Mouse (Mus musculus) neutrophil, adult 5-6 weeks (primary cell): ENCODE measurements around the gene Yipf2. TPM values are rescaled to one million over a fixed set of nuclear protein-coding genes. Genes with fewer than 3 reads are reported as not detected.
"Not testable (repeated sequence)": the region's sequence is repeated elsewhere in the genome, so short reads cannot be mapped to it uniquely, and the experiment has no call there.

Source experiments
- ATAC-seq: fragments of 151-379, 151-347 bp; 2 replicates; pipeline ENCODE4 v1.8.0; 2017; ENCODE audit warnings: mild to moderate bottlenecking, moderate TSS enrichment; ENCODE audit not compliant: insufficient number of reproducible peaks, poor library complexity, low FRiP score, severe bottlenecking; ENCODE audit errors: extremely low read depth
- total RNA-seq: library from RNA; stranded (forward); fragments of 200-1000 nt; gene quantifications from 2 replicates; pipeline ENCODE4 v1.2.3, GENCODE M21; 2017

Gene Yipf2
- total RNA-seq, 1 experiment from 2014 or later, result 11.1 TPM

DNA sequence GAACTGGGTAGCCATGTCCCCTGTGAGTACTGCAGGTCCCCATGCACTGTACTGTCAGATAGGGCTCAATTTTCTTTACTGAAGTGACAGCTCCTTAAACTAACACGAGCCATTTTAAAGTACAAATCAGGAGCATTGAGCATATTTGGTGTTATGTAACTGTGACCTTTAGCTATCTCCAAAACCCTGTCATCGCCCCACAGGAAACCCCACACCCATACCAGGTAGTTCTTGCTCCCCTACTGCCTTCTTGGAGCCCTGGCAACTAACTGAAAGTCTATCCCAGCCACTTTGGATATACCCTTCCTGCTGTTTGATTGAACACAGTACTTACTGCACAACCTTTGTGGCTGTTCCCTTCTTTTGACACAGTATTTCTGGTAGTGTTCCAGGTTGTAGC is 25.6 kb downstream of the Yipf2 start:
- no peak for ATAC-seq

DNA sequence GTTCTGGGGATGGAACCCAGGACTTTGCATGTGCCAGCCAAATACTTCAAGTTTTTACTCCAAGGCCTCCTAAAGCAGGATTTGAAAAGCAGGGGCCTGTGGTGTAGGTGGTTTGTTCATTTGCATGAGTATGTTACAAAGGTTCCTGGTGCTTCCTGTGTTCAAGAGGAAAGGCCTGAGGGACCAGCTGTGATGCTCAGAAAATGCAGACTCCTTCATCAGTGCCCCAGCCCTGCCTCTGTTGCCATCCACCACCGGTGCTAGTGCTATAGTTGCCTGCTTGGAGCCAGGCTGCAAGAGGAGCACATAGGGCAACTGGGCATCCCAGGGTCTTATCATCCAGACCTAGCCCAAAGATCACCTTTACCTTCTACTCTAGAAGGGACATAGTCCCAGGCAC is 26.1 kb downstream of the Yipf2 start:
- no peak for ATAC-seq

GRCm38 (mm10) chr9:21565004-21565586 is 27.5 kb downstream of the Yipf2 start:
- ATAC-seq, result no peak

- ATAC-seq, result no peak
Observed at GRCm38 (mm10) chr9:21564420-21564819, 28.2 kb downstream of the Yipf2 start.

- ATAC-seq, result no peak
Observed at GRCm38 (mm10) chr9:21559151-21559550, 33.5 kb downstream of the Yipf2 start.

DNA sequence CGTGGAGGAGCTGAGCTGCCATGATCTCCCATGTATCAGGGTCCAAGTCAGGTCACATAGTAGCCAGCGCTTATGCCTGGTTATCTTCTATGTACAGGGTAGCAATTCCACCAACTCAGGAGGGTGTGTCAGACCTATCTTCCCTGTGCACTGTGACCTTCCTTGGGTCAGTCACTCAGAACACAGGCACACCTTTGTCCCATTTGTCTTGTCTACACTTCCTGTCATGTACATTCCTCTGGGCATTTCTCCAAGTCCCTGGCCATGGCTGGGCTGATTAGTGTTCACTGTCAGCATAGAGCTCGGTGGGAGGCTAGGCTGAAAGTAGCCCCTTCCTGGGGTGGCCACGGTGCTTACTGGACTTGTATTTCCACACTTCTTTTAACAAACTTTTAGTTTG is 34.3 kb downstream of the Yipf2 start:
- no peak for ATAC-seq

DNA sequence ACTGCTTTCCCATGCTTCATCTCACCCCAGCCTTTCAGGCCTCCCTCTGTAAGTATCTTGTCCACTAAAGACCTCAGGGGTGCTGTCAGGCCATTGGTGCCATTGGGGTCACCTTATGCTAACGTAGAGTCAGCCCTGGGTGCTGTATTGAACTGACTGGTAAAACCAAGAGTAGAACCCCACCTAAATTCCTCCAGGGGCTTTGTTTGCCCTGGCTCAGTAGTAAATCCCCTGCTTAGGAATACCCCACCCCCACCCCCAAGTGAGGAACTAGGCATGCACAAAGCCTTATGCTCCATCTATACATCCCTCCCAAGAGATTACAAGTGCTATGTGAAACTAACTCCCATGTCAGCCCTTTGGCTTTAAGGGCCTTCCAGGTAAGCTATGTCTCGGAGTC is 35.1 kb downstream of the Yipf2 start:
- no peak for ATAC-seq

GRCm38 (mm10) chr9:21556996-21557395 is 35.6 kb downstream of the Yipf2 start:
- no peak for ATAC-seq

- no peak for ATAC-seq
Observed at GRCm38 (mm10) chr9:21555198-21555742, 37.4 kb downstream of the Yipf2 start.

GRCm38 (mm10) chr9:21553607-21554273 is 38.9 kb downstream of the Yipf2 start:
- ATAC-seq, result no peak

GRCm38 (mm10) chr9:21551049-21551448 is 41.6 kb downstream of the Yipf2 start:
- no peak for ATAC-seq

DNA sequence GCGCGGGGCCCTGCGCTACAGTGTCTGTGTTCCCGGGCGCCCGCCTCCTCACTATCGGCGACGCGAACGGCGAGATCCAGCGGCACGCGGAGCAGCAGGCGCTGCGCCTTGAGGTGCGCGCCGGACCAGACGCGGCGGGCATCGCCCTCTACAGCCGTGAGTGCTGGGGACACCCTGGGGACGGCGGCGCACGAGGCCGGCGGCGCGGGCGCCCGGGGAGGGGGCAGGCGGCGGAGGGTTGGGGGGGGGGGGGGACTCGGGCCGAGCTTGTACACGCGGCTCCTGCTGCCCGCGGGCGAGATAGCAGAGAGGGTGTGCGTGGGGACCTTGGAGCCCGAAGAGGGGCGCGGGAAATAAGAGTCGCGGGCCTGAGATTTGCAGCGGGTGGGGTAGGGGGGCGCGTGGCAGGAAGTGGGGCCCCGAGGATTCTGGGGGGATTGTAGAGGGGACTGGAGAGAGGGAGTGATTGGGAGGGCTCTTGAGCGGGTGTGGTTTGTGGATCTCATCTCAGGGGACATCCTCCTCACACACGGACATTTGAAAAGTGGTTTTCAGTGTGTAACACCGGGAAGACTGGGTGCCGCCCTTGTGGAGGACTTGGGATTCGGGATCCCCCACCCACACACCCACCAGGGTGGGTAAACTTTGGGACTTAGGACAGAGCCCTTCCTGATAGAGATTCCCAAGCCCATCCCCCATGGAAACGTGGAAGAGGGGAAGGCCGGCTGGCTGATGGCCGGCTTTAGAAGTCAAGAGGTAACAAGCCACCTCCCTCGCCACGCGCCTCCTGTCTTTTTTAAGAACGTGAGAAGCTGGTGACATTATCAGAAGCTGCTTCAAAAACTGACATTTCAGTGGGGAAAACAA is 45.3 kb downstream of the Yipf2 start:
- no peak for ATAC-seq

GRCm38 (mm10) chr9:21546789-21547074 is 45.9 kb downstream of the Yipf2 start, which contains the start of gene Carm1:
Carm1 (plus strand) TSS chr9:21546894.
- no peak for ATAC-seq

DNA sequence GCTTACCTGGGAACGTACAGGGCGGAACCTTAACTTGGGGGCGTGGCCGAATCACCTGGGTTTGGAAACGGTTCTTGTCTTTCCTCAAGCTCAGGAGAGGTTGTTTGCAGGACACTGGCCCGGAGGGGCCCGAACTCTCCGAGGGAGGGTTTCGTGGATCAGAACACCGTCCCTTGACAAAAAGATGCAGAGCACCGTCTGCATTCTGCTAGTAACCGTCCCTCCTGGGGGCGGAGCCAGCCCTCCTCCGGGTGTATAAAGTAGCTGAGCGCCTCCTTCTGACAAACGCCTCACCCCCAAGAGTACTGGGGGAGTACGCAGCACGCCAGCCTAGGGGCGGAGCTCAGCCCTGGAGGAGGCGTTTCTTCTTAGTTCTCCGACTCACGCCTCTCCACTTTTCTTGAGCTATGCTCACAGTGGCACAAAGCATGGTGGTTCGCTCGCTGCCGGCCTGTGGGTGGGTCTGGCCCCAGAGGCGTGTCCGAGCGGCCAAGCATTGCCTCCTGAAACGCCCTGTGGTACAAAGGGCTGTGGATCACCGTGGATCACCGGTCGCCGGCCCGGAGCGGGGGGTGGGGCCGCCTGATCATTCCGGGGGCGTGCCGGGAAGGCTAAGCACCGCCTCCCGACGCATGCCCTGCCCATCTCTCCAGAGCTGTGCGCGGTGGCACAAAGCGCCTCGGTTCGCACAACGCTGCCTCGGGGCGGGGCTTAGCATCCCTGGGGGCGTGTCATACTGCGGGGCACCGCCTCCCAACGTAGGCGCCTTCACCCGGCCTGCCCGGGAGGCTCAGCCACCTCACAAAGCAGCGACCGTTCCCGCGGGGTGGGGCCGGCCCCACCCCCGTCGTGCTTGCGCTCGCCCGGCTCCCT is 46.5 kb downstream of the Yipf2 start:
- peak; percentile 84 for ATAC-seq

- no peak for ATAC-seq
Observed at GRCm38 (mm10) chr9:21545351-21545915, 47.2 kb downstream of the Yipf2 start.

- not testable (repeated sequence) for ATAC-seq
Observed at GRCm38 (mm10) chr9:21542001-21542400, 50.6 kb downstream of the Yipf2 start.

GRCm38 (mm10) chr9:21539981-21540753 is 52.5 kb downstream of the Yipf2 start:
- ATAC-seq, result no peak
